Mouse (Mus musculus): ENCODE measurements around the gene Abl2.

Abl2 gene

GRCm38 (mm10) chr1:156565328-156565727 is 6.7 kb downstream of the Abl2 start:
- no peak for TF ChIP-seq GATA4 (IDR thresholded peaks at IDR 0.05; ENCODE audit: insufficient replicate concordance, low read length)

GRCm38 (mm10) chr1:156566132-156566531 is 7.5 kb downstream of the Abl2 start:
- no peak for TF ChIP-seq GATA4 (IDR thresholded peaks at IDR 0.05; ENCODE audit: insufficient replicate concordance, low read length)

GRCm38 (mm10) chr1:156569615-156570014 is 11.0 kb downstream of the Abl2 start:
- TF ChIP-seq GATA4 (IDR thresholded peaks at IDR 0.05; ENCODE audit: insufficient replicate concordance, low read length): no peak

GRCm38 (mm10) chr1:156572952-156573351 is 14.4 kb downstream of the Abl2 start:
- TF ChIP-seq GATA4 (IDR thresholded peaks at IDR 0.05; ENCODE audit: insufficient replicate concordance, low read length): no peak

- TF ChIP-seq GATA4 (IDR thresholded peaks at IDR 0.05; ENCODE audit: insufficient replicate concordance, low read length): no peak
Measured at GRCm38 (mm10) chr1:156581149-156581548, 22.6 kb downstream of the Abl2 start.

- no peak for TF ChIP-seq GATA4 (IDR thresholded peaks at IDR 0.05; ENCODE audit: insufficient replicate concordance, low read length)
Measured at GRCm38 (mm10) chr1:156584175-156584574, 25.6 kb downstream of the Abl2 start.

GRCm38 (mm10) chr1:156585512-156585911 is 26.9 kb downstream of the Abl2 start:
- no peak for TF ChIP-seq GATA4 (IDR thresholded peaks at IDR 0.05; ENCODE audit: insufficient replicate concordance, low read length)

- TF ChIP-seq GATA4 (IDR thresholded peaks at IDR 0.05; ENCODE audit: insufficient replicate concordance, low read length): no peak
Measured at GRCm38 (mm10) chr1:156589811-156590305, 31.3 kb downstream of the Abl2 start.

- TF ChIP-seq GATA4 (IDR thresholded peaks at IDR 0.05; ENCODE audit: insufficient replicate concordance, low read length): no peak
Measured at GRCm38 (mm10) chr1:156590357-156590756, 31.8 kb downstream of the Abl2 start.

GRCm38 (mm10) chr1:156593267-156593666 is 34.7 kb downstream of the Abl2 start:
- no peak for TF ChIP-seq GATA4 (IDR thresholded peaks at IDR 0.05; ENCODE audit: insufficient replicate concordance, low read length)

- no peak for TF ChIP-seq GATA4 (IDR thresholded peaks at IDR 0.05; ENCODE audit: insufficient replicate concordance, low read length)
Measured at GRCm38 (mm10) chr1:156597089-156597488, 38.5 kb downstream of the Abl2 start.

GRCm38 (mm10) chr1:156602545-156602944 is 44.0 kb downstream of the Abl2 start:
- no peak for TF ChIP-seq GATA4 (IDR thresholded peaks at IDR 0.05; ENCODE audit: insufficient replicate concordance, low read length)

- TF ChIP-seq GATA4 (IDR thresholded peaks at IDR 0.05; ENCODE audit: insufficient replicate concordance, low read length): no peak
Measured at GRCm38 (mm10) chr1:156605094-156605866, 46.7 kb downstream of the Abl2 start.

- no peak for TF ChIP-seq GATA4 (IDR thresholded peaks at IDR 0.05; ENCODE audit: insufficient replicate concordance, low read length)
Measured at GRCm38 (mm10) chr1:156605940-156606339, 47.4 kb downstream of the Abl2 start.

- no peak for TF ChIP-seq GATA4 (IDR thresholded peaks at IDR 0.05; ENCODE audit: insufficient replicate concordance, low read length)
Measured at GRCm38 (mm10) chr1:156608496-156608895, 49.9 kb downstream of the Abl2 start.

- no peak for TF ChIP-seq GATA4 (IDR thresholded peaks at IDR 0.05; ENCODE audit: insufficient replicate concordance, low read length)
Measured at GRCm38 (mm10) chr1:156610257-156610656, 51.7 kb downstream of the Abl2 start.
